Mouse (Mus musculus): ENCODE measurements around the gene Hps6.
"Not testable (repeated sequence)": the region's sequence is repeated elsewhere in the genome, so short reads cannot be mapped to it uniquely, and the experiment has no call there.

Hps6 gene

GRCm38 (mm10) chr19:46003371-46004226 lies at the start of gene Hps6:
Gene Hps6 (plus strand): TSS chr19:46003508.
- peak; percentile 72 for DNase-seq

DNA sequence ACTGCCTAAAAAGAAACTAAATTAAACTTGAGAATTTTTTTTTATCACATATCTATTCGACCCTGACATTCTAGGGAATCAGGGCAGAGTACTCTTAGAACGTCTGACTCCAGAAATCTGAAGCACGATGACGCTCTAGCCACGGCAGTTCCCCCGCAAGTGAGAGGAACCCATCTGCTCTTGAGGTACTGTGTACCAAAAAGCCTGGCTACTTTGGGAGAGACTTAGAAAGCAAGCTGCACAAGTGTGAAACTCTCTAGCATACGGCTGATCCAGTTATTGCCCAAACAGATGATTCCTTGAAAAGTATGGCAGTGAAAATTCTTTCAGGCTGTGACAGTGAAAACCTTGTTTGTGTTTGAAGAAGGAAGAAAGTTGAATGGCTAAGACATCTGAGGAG lies 46.6 kb upstream of the Hps6 start:
- DNase-seq, result peak; percentile 58

- DNase-seq, result no peak
Observed at GRCm38 (mm10) chr19:45960770-45961169, 42.5 kb upstream of the Hps6 start.

- no peak for DNase-seq
Observed at GRCm38 (mm10) chr19:45984379-45984778, 18.9 kb upstream of the Hps6 start.

- no peak for DNase-seq
Observed at GRCm38 (mm10) chr19:45988238-45988637, 15.1 kb upstream of the Hps6 start.

DNA sequence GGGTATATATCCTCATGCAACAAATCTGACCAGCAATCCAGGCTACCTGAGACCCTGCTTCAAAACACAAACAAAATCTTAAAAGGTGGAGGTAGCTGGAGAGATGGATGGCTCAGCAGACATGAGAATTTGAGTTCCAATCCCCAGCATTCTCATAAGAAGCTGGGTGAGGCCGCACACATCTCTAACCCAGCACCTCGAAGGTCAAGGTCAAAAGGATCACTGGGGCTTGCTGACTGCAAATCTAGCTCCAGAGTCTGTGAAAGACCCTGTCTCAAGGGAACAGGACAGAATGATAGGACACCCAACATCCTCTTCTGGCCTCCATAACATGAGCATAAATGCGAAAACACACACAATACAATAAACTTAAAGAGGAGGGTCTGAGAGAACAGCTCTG lies 12.1 kb upstream of the Hps6 start:
- DNase-seq, result no peak

DNA sequence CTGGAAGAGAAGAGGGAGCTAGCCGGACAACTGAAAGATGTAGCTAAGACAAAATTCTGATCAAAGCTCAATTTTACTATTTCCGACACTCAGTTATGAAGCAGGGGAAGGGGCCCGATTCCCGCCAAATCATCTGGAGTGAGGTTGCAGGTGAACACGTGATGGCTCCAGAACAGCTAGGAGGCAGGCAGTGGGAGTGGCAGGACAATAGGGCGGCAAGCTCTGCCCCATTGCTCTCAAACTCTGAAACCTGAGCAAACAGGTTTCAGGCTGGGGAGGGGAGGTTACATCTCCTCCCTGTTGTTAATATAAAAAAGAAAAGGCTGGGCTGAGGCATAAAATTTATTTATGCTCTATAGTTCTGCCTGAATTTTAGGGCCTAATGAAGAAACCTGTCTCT lies 9.9 kb upstream of the Hps6 start:
- DNase-seq, result not testable (repeated sequence)

DNA sequence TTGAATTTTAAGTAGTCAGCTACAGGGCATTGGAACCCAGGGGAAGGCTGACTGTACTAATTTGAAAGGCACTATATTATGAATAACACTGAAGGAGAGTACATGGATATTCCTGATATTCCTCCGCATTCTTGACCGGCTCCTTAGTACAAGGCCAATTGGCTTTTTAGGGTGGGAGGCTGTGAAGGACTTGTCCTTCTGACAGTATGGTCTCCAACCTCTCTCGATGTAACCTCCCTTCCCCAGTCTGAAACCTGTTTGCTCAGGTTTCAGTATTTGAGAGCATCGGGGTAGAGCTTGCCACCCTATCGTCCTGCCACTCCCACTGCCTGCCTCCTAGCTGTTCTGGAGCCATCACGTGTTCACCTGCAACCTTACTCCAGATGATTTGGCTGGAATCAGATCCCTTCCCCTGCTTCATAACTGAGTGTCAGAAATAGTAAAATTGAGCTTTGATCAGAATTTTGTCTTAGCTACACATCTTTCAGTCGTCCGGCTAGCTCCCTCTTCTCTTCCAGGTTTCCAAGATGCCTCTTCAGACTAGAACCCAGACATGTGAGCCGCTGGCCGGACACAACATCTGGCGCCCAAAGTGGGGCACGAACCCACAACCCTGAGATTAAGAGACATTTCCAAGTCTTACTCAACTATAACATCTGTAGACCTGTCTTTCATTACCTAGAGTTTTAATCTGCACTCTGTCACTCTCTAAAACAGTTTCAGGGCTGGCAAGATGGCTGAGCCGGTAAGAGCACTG lies 9.1 kb upstream of the Hps6 start:
- DNase-seq, result no peak

DNA sequence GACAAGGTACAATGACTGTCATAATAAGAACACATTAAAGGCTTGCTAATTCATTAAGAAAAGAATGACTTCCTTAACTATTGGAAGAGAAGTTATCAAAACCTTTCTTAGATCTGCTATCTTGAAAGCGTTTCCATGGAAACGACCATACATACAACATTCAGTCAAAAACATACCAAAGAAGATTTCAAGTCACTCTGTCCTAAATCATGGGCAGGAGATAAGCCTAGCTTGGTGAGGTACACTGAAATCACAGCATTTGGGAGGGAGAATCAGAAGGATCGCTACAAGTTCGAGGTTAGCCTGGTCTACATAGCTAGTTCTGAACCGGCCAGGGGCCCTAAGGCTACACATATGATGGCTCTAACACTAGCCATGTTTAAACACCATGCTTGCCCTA lies 5.9 kb upstream of the Hps6 start:
- no peak for DNase-seq

- DNase-seq, result peak; percentile 94
Observed at GRCm38 (mm10) chr19:45997785-45998693, 5.3 kb upstream of the Hps6 start, which contains the start of gene Armh3. Gene Armh3 (minus strand): TSS chr19:45998488.

DNA sequence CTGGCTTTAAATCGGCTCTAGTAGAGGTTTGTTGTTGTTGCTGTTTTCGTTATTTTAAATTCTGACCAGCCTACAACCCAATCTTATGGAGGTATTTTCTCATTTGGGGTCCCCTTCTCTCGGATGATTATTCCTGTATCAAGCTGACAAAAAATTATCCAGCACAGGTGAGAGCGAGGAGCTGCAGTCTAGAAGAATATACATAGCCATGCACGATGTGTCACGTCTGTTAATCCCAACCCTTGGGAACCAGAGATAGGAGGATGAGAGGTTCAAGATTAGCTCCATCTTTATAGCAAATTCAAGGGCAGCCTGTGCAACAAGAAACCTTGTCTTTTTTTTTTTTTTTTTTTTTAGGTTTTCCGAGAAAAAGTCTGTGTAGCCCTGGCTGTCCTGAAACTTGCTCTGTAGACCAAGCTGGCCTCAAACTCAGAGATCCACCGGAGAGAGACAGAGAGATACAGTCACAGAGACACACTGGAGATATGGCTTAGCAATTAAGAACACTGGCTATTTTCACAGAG lies 4.6 kb upstream of the Hps6 start:
- no peak for DNase-seq

GRCm38 (mm10) chr19:45999378-45999777 lies 3.9 kb upstream of the Hps6 start:
- DNase-seq, result no peak

DNA sequence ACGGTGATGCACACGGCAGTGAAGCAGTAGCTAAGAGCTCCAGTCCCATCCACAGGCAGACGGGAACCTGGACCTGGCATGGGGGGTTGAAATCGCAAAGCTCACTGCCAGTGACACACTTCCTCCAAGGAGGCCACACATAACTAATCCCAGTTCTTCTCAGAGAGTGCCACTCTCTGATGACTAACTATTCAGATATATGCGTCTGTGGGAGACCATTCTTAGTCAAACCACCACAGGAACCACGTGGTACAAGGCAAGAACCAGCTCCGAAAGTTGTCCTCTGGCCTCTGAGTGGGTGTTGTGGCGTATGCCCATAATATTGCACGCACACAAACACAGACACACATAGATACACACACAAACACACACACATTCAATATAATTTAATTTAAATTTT lies 1.0 kb upstream of the Hps6 start:
- DNase-seq, result no peak

- DNase-seq, result no peak
Observed at GRCm38 (mm10) chr19:46004814-46005466, 1.6 kb downstream of the Hps6 start.

- DNase-seq, result no peak
Observed at GRCm38 (mm10) chr19:46005680-46006079, 2.4 kb downstream of the Hps6 start.

DNA sequence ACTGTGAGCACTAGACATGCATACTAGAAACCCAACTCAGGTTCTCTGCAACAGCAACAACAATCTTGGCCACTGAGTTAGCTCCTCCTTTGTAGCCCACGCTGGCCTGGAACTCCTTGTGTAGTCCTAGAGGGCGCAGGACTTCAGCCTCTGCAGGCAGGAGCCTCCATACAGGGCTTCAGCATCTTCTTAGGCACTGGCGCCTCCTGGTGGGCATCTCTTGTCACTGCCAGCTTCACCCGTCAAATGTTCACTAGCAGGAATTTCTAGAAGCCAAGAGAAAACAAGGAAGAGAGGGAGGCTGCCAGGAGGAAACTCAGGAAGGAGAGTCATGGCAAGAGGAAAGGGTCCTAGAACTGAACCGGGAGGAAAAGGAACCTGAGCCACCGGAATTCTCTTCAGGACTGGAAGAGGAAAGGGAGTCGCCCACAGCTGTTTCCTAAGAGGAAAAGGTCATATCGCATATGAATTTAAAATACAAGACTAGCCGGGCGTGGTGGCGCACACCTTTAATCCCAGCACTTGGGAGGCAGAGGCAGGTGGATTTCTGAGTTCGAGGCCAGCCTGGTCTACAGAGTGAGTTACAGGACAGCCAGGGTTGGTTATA lies 11.4 kb downstream of the Hps6 start:
- DNase-seq, result peak; percentile 77

GRCm38 (mm10) chr19:46016023-46016422 lies 12.7 kb downstream of the Hps6 start:
- no peak for DNase-seq

- no peak for DNase-seq
Observed at GRCm38 (mm10) chr19:46024959-46025358, 21.7 kb downstream of the Hps6 start.

GRCm38 (mm10) chr19:46026567-46026966 lies 23.3 kb downstream of the Hps6 start:
- no peak for DNase-seq

DNA sequence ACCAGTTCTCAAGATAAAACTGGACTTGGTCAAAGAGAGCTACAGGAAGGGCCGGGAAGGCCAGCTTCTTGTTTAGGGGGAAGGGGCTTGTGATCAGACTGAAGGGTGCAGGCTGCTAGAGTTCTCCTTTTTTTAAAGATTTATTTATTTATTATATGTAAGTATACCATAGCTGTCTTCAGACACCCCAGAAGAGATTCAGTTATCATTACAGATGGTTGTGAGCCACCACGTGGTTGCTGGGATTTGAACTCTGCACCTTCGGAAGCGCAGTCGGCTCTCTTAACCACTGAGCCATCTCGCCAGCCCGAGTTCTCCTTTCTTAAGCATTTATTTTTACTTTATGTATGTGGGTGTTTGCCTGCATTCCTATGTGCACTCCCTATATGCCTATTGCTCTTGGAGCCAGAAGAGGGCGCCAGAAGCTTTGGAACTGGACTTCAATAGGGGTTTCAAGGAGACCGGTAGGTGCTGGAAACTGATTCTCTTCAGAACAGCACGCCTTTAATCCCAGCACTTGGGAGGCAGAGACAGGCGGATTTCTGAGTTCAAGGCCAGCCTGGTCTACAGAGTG lies 25.5 kb downstream of the Hps6 start:
- DNase-seq, result no peak

DNA sequence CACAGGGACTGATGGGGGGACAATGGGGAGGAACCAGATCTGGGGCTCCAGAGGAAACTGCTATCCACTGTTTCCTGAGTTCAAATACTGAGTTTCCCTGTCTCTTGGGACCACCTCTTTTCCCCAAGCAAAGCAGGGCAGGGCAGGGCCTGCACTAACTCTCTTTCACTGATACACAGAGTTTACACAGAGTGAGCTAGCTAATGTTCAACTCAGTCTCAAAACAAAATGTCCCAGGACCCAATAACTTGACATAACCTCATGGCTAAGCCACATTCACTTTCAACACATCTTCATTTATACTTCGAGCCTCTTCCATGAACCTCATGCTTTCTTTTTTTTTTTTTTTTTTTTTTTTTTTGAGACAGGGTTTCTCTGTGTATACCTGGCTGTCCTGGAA lies 26.3 kb downstream of the Hps6 start:
- no peak for DNase-seq

Measured in right cerebral cortex, postnatal 25 days (tissue).